Mouse (Mus musculus): ENCODE data around the gene Shisa3. TPM values are rescaled to one million over a fixed set of nuclear protein-coding genes. Genes with fewer than 3 reads are reported as not detected.

Gene Shisa3
- polyA plus RNA-seq, 1 experiment from 2014 or later, result 5.5 TPM

DNA sequence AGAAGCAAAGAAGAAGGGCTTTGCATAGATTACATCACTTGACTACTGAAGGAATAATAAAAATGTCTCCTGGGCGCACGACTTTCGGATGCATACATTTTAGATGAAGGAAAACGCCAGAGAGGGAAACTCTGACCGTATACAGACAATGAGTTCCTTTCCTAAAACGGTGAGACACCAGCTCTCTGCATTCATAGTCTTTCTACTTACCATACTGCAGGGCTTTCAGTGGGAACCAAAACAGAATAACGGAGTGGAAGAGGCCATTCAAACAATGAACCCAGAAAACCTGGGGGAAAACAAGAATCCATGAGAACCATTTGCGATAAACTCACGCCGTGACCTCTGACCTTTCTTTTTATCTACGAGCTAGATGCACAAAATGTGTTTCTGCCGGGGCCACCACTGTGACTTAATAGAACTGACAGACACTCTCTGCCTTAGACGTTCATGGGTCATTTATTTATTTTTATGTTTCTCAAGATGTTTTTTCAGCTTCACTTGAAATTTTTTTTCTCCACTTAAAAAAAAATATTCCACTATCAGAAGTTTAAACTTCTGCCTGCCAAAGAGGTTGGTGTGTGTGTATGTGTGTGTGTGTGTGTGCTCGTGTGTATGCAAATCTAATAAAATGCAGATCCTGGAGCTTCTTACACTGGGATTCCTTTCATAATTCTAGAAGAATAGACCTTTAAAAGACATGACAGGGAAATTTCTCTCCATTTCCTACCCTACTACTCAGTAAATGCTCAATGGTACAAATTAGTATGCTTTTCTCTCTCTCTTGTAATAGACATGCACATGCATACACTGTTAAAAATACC is 48.2 kb downstream of the Shisa3 start:
- Histone ChIP-seq H3K36me3 (ENCODE audit: insufficient read depth) (peaks cover 10% of the 10 kb centered on the region; the same call in 1 of the 2 replicates), H3K27ac (ENCODE audit: low read depth) (no peak overlapping the region), H3K9me3 (ENCODE audit: low read depth, low read length) (no peaks in the 10 kb centered on the region), H3K9ac (no peak overlapping the region), H3K4me3 (ENCODE audit: low read depth, low read length) (no peak overlapping the region), H3K4me1 (ENCODE audit: insufficient read depth) (no peaks in the 10 kb centered on the region), H3K4me2 (no peak overlapping the region), H3K27me3 (ENCODE audit: insufficient read depth, low read length) (no peaks in the 10 kb centered on the region)
- TF ChIP-seq CTCF (IDR thresholded peaks at IDR 0.05; ENCODE audit: low read depth), result no peak
- DNase-seq (peak; percentile 41), ATAC-seq (ENCODE audit: insufficient read depth) (no peak)
- 54% methylated on average over 14 of the region's 14 CpGs for WGBS

DNA sequence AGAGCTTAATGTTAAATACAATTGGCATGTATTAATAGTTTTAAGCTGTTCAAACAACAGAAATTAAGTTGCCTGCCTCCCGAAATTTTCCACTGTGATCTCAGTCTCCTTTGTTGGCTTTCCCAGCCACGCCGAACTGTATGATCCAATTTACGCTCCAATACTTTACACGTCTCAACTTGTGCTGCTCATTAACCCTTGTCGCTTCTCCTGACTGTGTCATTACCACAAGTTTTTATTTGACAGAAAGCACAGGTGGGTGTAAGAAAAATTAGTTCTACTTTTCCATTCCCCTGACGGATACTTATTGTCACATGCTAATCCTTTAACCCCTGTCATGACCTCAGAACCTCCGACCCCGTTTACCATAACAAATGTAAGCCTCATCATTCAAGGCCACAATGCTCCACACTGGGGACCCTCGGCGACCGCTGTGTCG is 49.2 kb downstream of the Shisa3 start:
- Histone ChIP-seq H3K36me3 (ENCODE audit: insufficient read depth) (peaks cover 10% of the 10 kb centered on the region; the same call in 1 of the 2 replicates), H3K9me3 (ENCODE audit: low read depth, low read length) (no peaks in the 10 kb centered on the region), H3K27ac (ENCODE audit: low read depth) (no peak overlapping the region), H3K4me2 (no peak overlapping the region), H3K27me3 (ENCODE audit: insufficient read depth, low read length) (no peaks in the 10 kb centered on the region), H3K4me1 (ENCODE audit: insufficient read depth) (no peaks in the 10 kb centered on the region), H3K4me3 (ENCODE audit: low read depth, low read length) (no peak overlapping the region), H3K9ac (no peak overlapping the region)
- TF ChIP-seq CTCF (IDR thresholded peaks at IDR 0.05; ENCODE audit: low read depth), result no peak
- ATAC-seq (ENCODE audit: insufficient read depth) (no peak), DNase-seq (no peak)
- 54% methylated on average over 13 of the region's 13 CpGs for WGBS

GRCm38 (mm10) chr5:67659864-67660263 is 52.2 kb downstream of the Shisa3 start:
- no peak overlapping the region for H3K4me2 ChIP-seq
- H3K9ac ChIP-seq, result no peak overlapping the region
- 87% methylated on average over 9 of the region's 9 CpGs for WGBS
- H3K4me1 ChIP-seq (ENCODE audit: insufficient read depth), result no peaks in the 10 kb centered on the region
- H3K27me3 ChIP-seq (ENCODE audit: insufficient read depth, low read length), result no peaks in the 10 kb centered on the region
- H3K27ac ChIP-seq (ENCODE audit: low read depth), result no peak overlapping the region
- DNase-seq, result no peak
- no peak overlapping the region for H3K4me3 ChIP-seq (ENCODE audit: low read depth, low read length)
- ATAC-seq (ENCODE audit: insufficient read depth), result no peak
- no peak for TF ChIP-seq CTCF (IDR thresholded peaks at IDR 0.05; ENCODE audit: low read depth)
- H3K9me3 ChIP-seq (ENCODE audit: low read depth, low read length), result no peaks in the 10 kb centered on the region
- H3K36me3 ChIP-seq (ENCODE audit: insufficient read depth), result peaks cover 12% of the 10 kb centered on the region; the same call in 1 of the 2 replicates

DNA sequence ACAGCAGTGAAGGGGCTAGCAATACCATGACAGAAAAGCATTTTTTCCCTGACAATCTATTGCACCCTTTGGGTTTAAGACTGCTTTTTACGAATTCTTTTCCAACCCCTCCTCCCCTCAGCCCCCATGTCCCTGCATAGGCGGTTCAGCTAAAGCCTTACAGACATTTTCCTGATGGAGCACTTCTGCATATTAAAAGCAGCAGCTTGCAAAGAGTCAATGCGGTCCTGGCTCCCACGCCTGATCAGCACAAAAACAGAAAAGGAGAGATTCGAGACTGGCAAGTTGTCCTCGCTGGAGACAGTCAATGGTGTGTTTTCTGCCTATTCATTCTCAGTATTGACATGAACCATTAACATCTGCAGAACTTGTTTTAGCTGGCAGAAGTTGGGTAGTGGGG is 55.0 kb downstream of the Shisa3 start:
- H3K27ac ChIP-seq (ENCODE audit: low read depth), result no peak overlapping the region
- no peak overlapping the region for H3K4me2 ChIP-seq
- no peak for TF ChIP-seq CTCF (IDR thresholded peaks at IDR 0.05; ENCODE audit: low read depth)
- no peak for DNase-seq
- WGBS, result 57% methylated on average over 6 of the region's 6 CpGs
- no peaks in the 10 kb centered on the region for H3K27me3 ChIP-seq (ENCODE audit: insufficient read depth, low read length)
- peaks cover 16% of the 10 kb centered on the region; the same call in 1 of the 2 replicates for H3K36me3 ChIP-seq (ENCODE audit: insufficient read depth)
- H3K4me3 ChIP-seq (ENCODE audit: low read depth, low read length), result no peak overlapping the region
- ATAC-seq (ENCODE audit: insufficient read depth), result no peak
- no peaks in the 10 kb centered on the region for H3K9me3 ChIP-seq (ENCODE audit: low read depth, low read length)
- H3K9ac ChIP-seq, result no peak overlapping the region
- no peaks in the 10 kb centered on the region for H3K4me1 ChIP-seq (ENCODE audit: insufficient read depth)

DNA sequence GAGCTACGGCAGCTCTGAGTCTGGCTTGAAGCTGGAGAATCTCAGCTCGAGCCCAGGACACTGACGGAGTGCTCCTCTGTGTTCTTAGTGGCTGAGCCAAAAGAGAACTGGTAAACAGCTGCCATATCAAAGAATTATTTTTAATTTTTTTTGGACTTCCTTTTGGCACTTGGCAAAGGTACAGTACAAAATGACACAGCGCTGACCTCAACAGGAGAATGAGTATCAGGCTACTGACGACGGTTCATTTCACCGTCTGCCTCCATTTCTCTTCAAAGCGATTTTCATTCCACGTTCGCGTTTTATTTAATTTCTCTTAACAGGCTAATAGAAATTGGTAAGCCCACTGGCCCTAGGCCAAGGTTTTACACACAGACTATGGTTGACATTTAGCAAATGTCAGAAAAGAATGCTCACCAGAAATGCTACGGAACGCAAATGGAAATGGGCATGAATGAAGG is 61.8 kb downstream of the Shisa3 start:
- 38% methylated on average over 13 of the region's 13 CpGs for WGBS
- no peak for TF ChIP-seq CTCF (IDR thresholded peaks at IDR 0.05; ENCODE audit: low read depth)
- Histone ChIP-seq H3K27ac (ENCODE audit: low read depth) (no peak overlapping the region), H3K9ac (no peak overlapping the region), H3K27me3 (ENCODE audit: insufficient read depth, low read length) (no peaks in the 10 kb centered on the region), H3K36me3 (ENCODE audit: insufficient read depth) (0 out of 2 replicates have a peak, but pooled peaks cover 11% of the 10 kb centered on the region), H3K4me3 (ENCODE audit: low read depth, low read length) (0 out of 2 replicates have a peak overlapping the region, but pooled peaks have one; percentile 5), H3K9me3 (ENCODE audit: low read depth, low read length) (no peaks in the 10 kb centered on the region), H3K4me1 (ENCODE audit: insufficient read depth) (no peaks in the 10 kb centered on the region), H3K4me2 (peak overlapping the region; percentile 45)
- DNase-seq, result peak; percentile 76
- ATAC-seq (ENCODE audit: insufficient read depth), result peak; percentile 91

- Histone ChIP-seq H3K4me1 (ENCODE audit: insufficient read depth) (no peaks in the 10 kb centered on the region), H3K4me2 (0 out of 2 replicates have a peak overlapping the region, but pooled peaks have one; percentile 45), H3K27me3 (ENCODE audit: insufficient read depth, low read length) (no peaks in the 10 kb centered on the region), H3K36me3 (ENCODE audit: insufficient read depth) (0 out of 2 replicates have a peak, but pooled peaks cover 8% of the 10 kb centered on the region), H3K9me3 (ENCODE audit: low read depth, low read length) (no peaks in the 10 kb centered on the region), H3K4me3 (ENCODE audit: low read depth, low read length) (no peak overlapping the region), H3K27ac (ENCODE audit: low read depth) (no peak overlapping the region), H3K9ac (no peak overlapping the region)
- 72% methylated on average over 6 of the region's 6 CpGs for WGBS
- ATAC-seq (ENCODE audit: insufficient read depth) (0 out of 2 replicates have a peak, but pooled peaks have one; percentile 4), DNase-seq (no peak)
- TF ChIP-seq CTCF (IDR thresholded peaks at IDR 0.05; ENCODE audit: low read depth), result no peak
These were observed 62.5 kb downstream of the Shisa3 start for GRCm38 (mm10) chr5:67670158-67670557.

DNA sequence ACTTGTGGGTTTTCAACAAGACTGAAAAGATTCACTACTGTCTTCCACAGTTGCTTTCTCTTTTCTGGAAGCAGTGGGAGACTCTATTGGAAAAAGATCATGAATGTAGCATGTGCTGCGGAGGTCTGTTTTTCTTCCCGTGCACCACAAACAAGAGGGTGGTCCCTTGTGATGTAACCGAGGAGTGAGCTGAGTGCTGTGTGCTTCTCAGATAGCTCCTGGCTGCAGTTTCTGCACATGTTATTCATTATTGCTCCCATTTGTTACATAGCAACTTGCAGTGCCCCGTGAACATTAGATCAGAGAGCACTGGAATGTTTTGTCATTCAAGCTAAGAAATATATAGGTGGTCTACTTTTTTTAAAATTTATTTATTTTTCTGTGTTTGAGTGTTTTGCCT is 65.3 kb downstream of the Shisa3 start:
- no peaks in the 10 kb centered on the region for H3K9me3 ChIP-seq (ENCODE audit: low read depth, low read length)
- TF ChIP-seq CTCF (IDR thresholded peaks at IDR 0.05; ENCODE audit: low read depth), result no peak
- H3K4me3 ChIP-seq (ENCODE audit: low read depth, low read length), result no peak overlapping the region
- DNase-seq (no peak), ATAC-seq (ENCODE audit: insufficient read depth) (no peak)
- no peak overlapping the region for H3K4me2 ChIP-seq
- 70% methylated on average over 4 of the region's 4 CpGs for WGBS
- 0 out of 2 replicates have a peak, but pooled peaks cover 3% of the 10 kb centered on the region for H3K36me3 ChIP-seq (ENCODE audit: insufficient read depth)
- H3K27me3 ChIP-seq (ENCODE audit: insufficient read depth, low read length), result no peaks in the 10 kb centered on the region
- no peak overlapping the region for H3K9ac ChIP-seq
- H3K27ac ChIP-seq (ENCODE audit: low read depth), result no peak overlapping the region
- no peaks in the 10 kb centered on the region for H3K4me1 ChIP-seq (ENCODE audit: insufficient read depth)

Small RNA genes within 50 kb of the gene (microRNA-seq; reads per million reads assigned to microRNA genes)
- not detected for gene Gm23617 (ENCODE audit: borderline number of aligned reads)

Other genes with a start within 250 kb of the Shisa3 start
- 7.7 and 8.1 TPM in 2 replicates for gene Bend4, start 179.6 kb upstream of the Shisa3 start, polyA plus RNA-seq (2014; fragmentation: Nextera tagmentation; extraction: Ambion mirVana)
- 44.5 and 48.4 TPM in 2 replicates for gene Atp8a1, start 239.6 kb downstream of the Shisa3 start, polyA plus RNA-seq (2014; fragmentation: Nextera tagmentation; extraction: Ambion mirVana)

Data from lung, embryonic 14.5 days (tissue).